Mouse (Mus musculus): ENCODE results near the gene Sypl. TPM values are rescaled to one million over a fixed set of nuclear protein-coding genes. Genes with fewer than 3 reads are reported as not detected.
A peak's percentile ranks its signal among the peaks of the same experiment; 100 is the strongest.

Sypl gene
- polyA plus RNA-seq, 1 experiment from 2014 or later: 135 TPM

GRCm38 (mm10) chr12:33018601-33019000 lies 64.9 kb downstream of the Sypl start:
- 74% methylated on average over 4 of the region's 4 CpGs for WGBS
- H3K4me3 ChIP-seq (ENCODE audit: low read length): no peak overlapping the region
- no peaks in the 10 kb centered on the region for H3K27me3 ChIP-seq (ENCODE audit: control insufficient read depth, insufficient read depth, low read length)
- H3K36me3 ChIP-seq (ENCODE audit: control insufficient read depth, insufficient read depth, low read length): no peaks in the 10 kb centered on the region
- no peak overlapping the region for H3K9ac ChIP-seq (ENCODE audit: low read depth, low read length)
- no peak overlapping the region for H3K4me2 ChIP-seq (replicated peaks; ENCODE audit: low read depth, low read length)
- no peak overlapping the region for H3K27ac ChIP-seq (ENCODE audit: low read depth, low read length)
- no peaks in the 10 kb centered on the region for H3K9me3 ChIP-seq (ENCODE audit: control insufficient read depth, low read length)
- H3K4me1 ChIP-seq (ENCODE audit: control insufficient read depth, insufficient read depth, low read length): no peaks in the 10 kb centered on the region
- ATAC-seq (ENCODE audit: low FRiP score, low TSS enrichment): no peak

- no peaks in the 10 kb centered on the region for H3K36me3 ChIP-seq (ENCODE audit: control insufficient read depth, insufficient read depth, low read length)
- H3K27ac ChIP-seq (ENCODE audit: low read depth, low read length): no peak overlapping the region
- no peaks in the 10 kb centered on the region for H3K27me3 ChIP-seq (ENCODE audit: control insufficient read depth, insufficient read depth, low read length)
- H3K4me1 ChIP-seq (ENCODE audit: control insufficient read depth, insufficient read depth, low read length): no peaks in the 10 kb centered on the region
- H3K9ac ChIP-seq (ENCODE audit: low read depth, low read length): no peak overlapping the region
- WGBS: 87% methylated on average over 6 of the region's 6 CpGs
- no peaks in the 10 kb centered on the region for H3K9me3 ChIP-seq (ENCODE audit: control insufficient read depth, low read length)
- no peak overlapping the region for H3K4me3 ChIP-seq (ENCODE audit: low read length)
- no peak overlapping the region for H3K4me2 ChIP-seq (replicated peaks; ENCODE audit: low read depth, low read length)
- no peak for ATAC-seq (ENCODE audit: low FRiP score, low TSS enrichment)
Observed at GRCm38 (mm10) chr12:33020011-33020410, 66.3 kb downstream of the Sypl start.

GRCm38 (mm10) chr12:33021140-33021539 lies 67.4 kb downstream of the Sypl start:
- ATAC-seq (ENCODE audit: low FRiP score, low TSS enrichment): no peak
- 84% methylated on average over 9 of the region's 9 CpGs for WGBS

GRCm38 (mm10) chr12:33021751-33022150 lies 68.1 kb downstream of the Sypl start:
- whole genome bisulfite sequencing: 82% methylated on average over 4 of the region's 4 CpGs
- H3K4me2 ChIP-seq (replicated peaks; ENCODE audit: low read depth, low read length): no peak overlapping the region
- no peak overlapping the region for H3K27ac ChIP-seq (ENCODE audit: low read depth, low read length)
- ATAC-seq (ENCODE audit: low FRiP score, low TSS enrichment): no peak
- no peaks in the 10 kb centered on the region for H3K36me3 ChIP-seq (ENCODE audit: control insufficient read depth, insufficient read depth, low read length)
- no peak overlapping the region for H3K9ac ChIP-seq (ENCODE audit: low read depth, low read length)
- H3K4me3 ChIP-seq (ENCODE audit: low read length): no peak overlapping the region
- H3K4me1 ChIP-seq (ENCODE audit: control insufficient read depth, insufficient read depth, low read length): no peaks in the 10 kb centered on the region
- H3K27me3 ChIP-seq (ENCODE audit: control insufficient read depth, insufficient read depth, low read length): no peaks in the 10 kb centered on the region
- H3K9me3 ChIP-seq (ENCODE audit: control insufficient read depth, low read length): no peaks in the 10 kb centered on the region

More at GRCm38 (mm10) chr12:33021140-33021539, 67.4 kb downstream of the Sypl start:
- Histone ChIP-seq H3K36me3 (ENCODE audit: control insufficient read depth, insufficient read depth, low read length) (no peaks in the 10 kb centered on the region), H3K4me3 (ENCODE audit: low read length) (no peak overlapping the region), H3K27ac (ENCODE audit: low read depth, low read length) (no peak overlapping the region), H3K4me2 (replicated peaks; ENCODE audit: low read depth, low read length) (no peak overlapping the region), H3K9ac (ENCODE audit: low read depth, low read length) (no peak overlapping the region), H3K4me1 (ENCODE audit: control insufficient read depth, insufficient read depth, low read length) (no peaks in the 10 kb centered on the region), H3K9me3 (ENCODE audit: control insufficient read depth, low read length) (no peaks in the 10 kb centered on the region), H3K27me3 (ENCODE audit: control insufficient read depth, insufficient read depth, low read length) (no peaks in the 10 kb centered on the region)

- WGBS: 69% methylated on average over 6 of the region's 6 CpGs
- Histone ChIP-seq H3K4me3 (ENCODE audit: low read length) (no peak overlapping the region), H3K4me2 (replicated peaks; ENCODE audit: low read depth, low read length) (no peak overlapping the region), H3K36me3 (ENCODE audit: control insufficient read depth, insufficient read depth, low read length) (no peaks in the 10 kb centered on the region), H3K27me3 (ENCODE audit: control insufficient read depth, insufficient read depth, low read length) (no peaks in the 10 kb centered on the region), H3K27ac (ENCODE audit: low read depth, low read length) (no peak overlapping the region), H3K4me1 (ENCODE audit: control insufficient read depth, insufficient read depth, low read length) (peaks cover 6% of the 10 kb centered on the region), H3K9ac (ENCODE audit: low read depth, low read length) (no peak overlapping the region), H3K9me3 (ENCODE audit: control insufficient read depth, low read length) (no peaks in the 10 kb centered on the region)
- ATAC-seq (ENCODE audit: low FRiP score, low TSS enrichment): no peak
Observed at GRCm38 (mm10) chr12:33024524-33024923, 70.8 kb downstream of the Sypl start.

GRCm38 (mm10) chr12:33027093-33027492 lies 73.4 kb downstream of the Sypl start:
- Histone ChIP-seq H3K36me3 (ENCODE audit: control insufficient read depth, insufficient read depth, low read length) (no peaks in the 10 kb centered on the region), H3K4me2 (replicated peaks; ENCODE audit: low read depth, low read length) (no peak overlapping the region), H3K4me1 (ENCODE audit: control insufficient read depth, insufficient read depth, low read length) (peaks cover 6% of the 10 kb centered on the region), H3K9ac (ENCODE audit: low read depth, low read length) (no peak overlapping the region), H3K9me3 (ENCODE audit: control insufficient read depth, low read length) (no peaks in the 10 kb centered on the region), H3K27me3 (ENCODE audit: control insufficient read depth, insufficient read depth, low read length) (0 out of 2 replicates have a peak, but pooled peaks cover 3% of the 10 kb centered on the region), H3K4me3 (ENCODE audit: low read length) (no peak overlapping the region), H3K27ac (ENCODE audit: low read depth, low read length) (no peak overlapping the region)
- under 1% methylated on average over 10 of the region's 10 CpGs for WGBS
- peak; percentile 59; the same call in 1 of the 2 replicates for ATAC-seq (ENCODE audit: low FRiP score, low TSS enrichment)

- ATAC-seq (ENCODE audit: low FRiP score, low TSS enrichment): no peak
- 48% methylated on average over 10 of the region's 10 CpGs for WGBS
Observed at GRCm38 (mm10) chr12:33028109-33028691, 74.5 kb downstream of the Sypl start.

GRCm38 (mm10) chr12:33028708-33029107 lies 75.0 kb downstream of the Sypl start:
- H3K9ac ChIP-seq (ENCODE audit: low read depth, low read length): no peak overlapping the region
- no peak overlapping the region for H3K4me2 ChIP-seq (replicated peaks; ENCODE audit: low read depth, low read length)
- H3K9me3 ChIP-seq (ENCODE audit: control insufficient read depth, low read length): no peaks in the 10 kb centered on the region
- no peaks in the 10 kb centered on the region for H3K36me3 ChIP-seq (ENCODE audit: control insufficient read depth, insufficient read depth, low read length)
- H3K4me1 ChIP-seq (ENCODE audit: control insufficient read depth, insufficient read depth, low read length): peaks cover 6% of the 10 kb centered on the region
- ATAC-seq (ENCODE audit: low FRiP score, low TSS enrichment): 0 out of 2 replicates have a peak, but pooled peaks have one; percentile 29
- 0 out of 2 replicates have a peak, but pooled peaks cover 5% of the 10 kb centered on the region for H3K27me3 ChIP-seq (ENCODE audit: control insufficient read depth, insufficient read depth, low read length)
- WGBS: 53% methylated on average over 13 of the region's 13 CpGs
- no peak overlapping the region for H3K27ac ChIP-seq (ENCODE audit: low read depth, low read length)
- no peak overlapping the region for H3K4me3 ChIP-seq (ENCODE audit: low read length)

More at GRCm38 (mm10) chr12:33028109-33028691, 74.5 kb downstream of the Sypl start:
- no peak overlapping the region for H3K27ac ChIP-seq (ENCODE audit: low read depth, low read length)
- peaks cover 6% of the 10 kb centered on the region for H3K4me1 ChIP-seq (ENCODE audit: control insufficient read depth, insufficient read depth, low read length)
- H3K4me2 ChIP-seq (replicated peaks; ENCODE audit: low read depth, low read length): no peak overlapping the region
- 0 out of 2 replicates have a peak, but pooled peaks cover 5% of the 10 kb centered on the region for H3K27me3 ChIP-seq (ENCODE audit: control insufficient read depth, insufficient read depth, low read length)
- H3K36me3 ChIP-seq (ENCODE audit: control insufficient read depth, insufficient read depth, low read length): no peaks in the 10 kb centered on the region
- no peak overlapping the region for H3K9ac ChIP-seq (ENCODE audit: low read depth, low read length)
- H3K9me3 ChIP-seq (ENCODE audit: control insufficient read depth, low read length): no peaks in the 10 kb centered on the region
- no peak overlapping the region for H3K4me3 ChIP-seq (ENCODE audit: low read length)
